Mouse (Mus musculus): ENCODE data around the gene Gm44511. TPM values are rescaled to one million over a fixed set of nuclear protein-coding genes. Genes with fewer than 3 reads are reported as not detected.

Gm44511 gene
- total and polyA plus RNA-seq, 3 experiments = not detected

DNA sequence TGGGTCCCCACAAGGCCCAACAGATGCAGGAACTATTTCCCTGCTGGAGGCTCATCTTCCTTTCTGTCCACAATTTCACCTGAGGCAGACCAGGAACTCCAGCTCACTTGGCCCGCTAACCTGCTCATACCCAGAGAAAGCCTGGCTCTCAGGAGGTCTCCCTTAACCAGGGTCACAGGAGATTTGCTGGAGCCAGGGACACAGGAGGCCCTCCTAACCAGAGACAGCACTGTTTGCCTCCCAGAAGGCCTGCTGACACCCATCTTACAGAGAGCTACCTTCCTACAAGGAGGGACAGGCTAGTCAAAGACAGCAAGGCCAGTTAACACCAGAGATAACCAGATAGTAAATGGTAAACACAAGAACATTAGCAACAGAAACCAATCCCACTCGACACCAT is 31.9 kb upstream of the Gm44511 start:
- Histone ChIP-seq H3K9me3 (replicated peaks; ENCODE audit: insufficient read depth, low read length) (no peaks in the 10 kb centered on the region), H3K4me3 (ENCODE audit: control insufficient read depth in 1 of 2, insufficient read depth in 1 of 2, low read depth in 2 of 2, low read length in 2 of 2) (no peak overlapping the region), H3K4me1 (ENCODE audit: control insufficient read depth in 1 of 2, insufficient read depth in 2 of 2, low read length in 2 of 2) (peaks cover 0 to 5% of the 10 kb centered on the region in 2 experiments; a peak in 2 of 4 replicates), H3K27ac (ENCODE audit: control insufficient read depth, low read depth, low read length) (no peak overlapping the region), H3K36me3 (ENCODE audit: control insufficient read depth in 1 of 2, insufficient read depth in 2 of 2, low read length in 2 of 2) (peaks cover 0 to 7% of the 10 kb centered on the region in 2 experiments; a peak in 2 of 4 replicates), H3K9ac (ENCODE audit: control insufficient read depth, low read depth, low read length, poor library complexity, severe bottlenecking) (no peak overlapping the region), H3K79me2 (ENCODE audit: control insufficient read depth, insufficient read depth, low read length, poor library complexity) (no peaks in the 10 kb centered on the region), H3K27me3 (ENCODE audit: control insufficient read depth in 1 of 2, insufficient read depth in 2 of 2, low read length in 2 of 2) (no peaks in the 10 kb centered on the region)
- DNase-seq (ENCODE audit: low read depth, low spot score) = no peak
- TF ChIP-seq POLR2A (IDR thresholded peaks at IDR 0.05; ENCODE audit: control insufficient read depth in 1 of 2, insufficient read depth in 1 of 2, low read depth in 1 of 2, low read length in 2 of 2, poor library complexity in 1 of 2) (no peak), ZNF384 (IDR thresholded peaks at IDR 0.05; ENCODE audit: low read depth, low read length) (no peak), ETS1 (IDR thresholded peaks at IDR 0.05; ENCODE audit: low read depth, low read length) (no peak), CHD1 (IDR thresholded peaks at IDR 0.05; ENCODE audit: low read depth, low read length) (no peak), EP300 (IDR thresholded peaks at IDR 0.05; ENCODE audit: low read depth in 1 of 2, low read length in 2 of 2) (no peak), POLR2AphosphoS5 (IDR thresholded peaks at IDR 0.05; ENCODE audit: borderline replicate concordance, low read depth, low read length) (no peak), JUND (IDR thresholded peaks at IDR 0.05; ENCODE audit: low read depth, low read length) (no peak), ELF1 (IDR thresholded peaks at IDR 0.05; ENCODE audit: low read depth, low read length) (no peak), CTCF (IDR thresholded peaks at IDR 0.05 in 2 of 3, conservative IDR thresholded peaks at IDR 0.05 in 1 of 3; ENCODE audit: control insufficient read depth in 1 of 3, insufficient read depth in 1 of 3, low read depth in 2 of 3, low read length in 3 of 3, poor library complexity in 1 of 3, severe bottlenecking in 1 of 3) (no peak), TAL1 (IDR thresholded peaks at IDR 0.05; ENCODE audit: low read length) (no peak), NELFE (IDR thresholded peaks at IDR 0.05; ENCODE audit: low read depth, low read length) (no peak), SMC3 (IDR thresholded peaks at IDR 0.05; ENCODE audit: low read depth, low read length) (no peak), MXI1 (IDR thresholded peaks at IDR 0.05; ENCODE audit: low read depth, low read length) (no peak), GABPA (IDR thresholded peaks at IDR 0.05; ENCODE audit: low read depth, low read length) (no peak), TBP (IDR thresholded peaks at IDR 0.05; ENCODE audit: low read depth, low read length) (no peak), KAT2A (conservative IDR thresholded peaks at IDR 0.05; ENCODE audit: low read depth, low read length) (no peak), RAD21 (IDR thresholded peaks at IDR 0.05; ENCODE audit: low read depth, low read length) (no peak), MAX (IDR thresholded peaks at IDR 0.05; ENCODE audit: low read length) (no peak)

GRCm38 (mm10) chr6:128856250-128856649 is 30.1 kb upstream of the Gm44511 start:
- H3K36me3 ChIP-seq (ENCODE audit: control insufficient read depth in 1 of 2, insufficient read depth in 2 of 2, low read length in 2 of 2) = peaks cover 0 to 7% of the 10 kb centered on the region in 2 experiments; a peak in 2 of 4 replicates
- 0 out of 2 replicates have a peak overlapping the region, but pooled peaks have one; percentile 9 for H3K27ac ChIP-seq (ENCODE audit: control insufficient read depth, low read depth, low read length)
- no peak overlapping the region for H3K9ac ChIP-seq (ENCODE audit: control insufficient read depth, low read depth, low read length, poor library complexity, severe bottlenecking)
- H3K9me3 ChIP-seq (replicated peaks; ENCODE audit: insufficient read depth, low read length) = no peaks in the 10 kb centered on the region
- H3K4me1 ChIP-seq (ENCODE audit: control insufficient read depth in 1 of 2, insufficient read depth in 2 of 2, low read length in 2 of 2) = peaks cover 0 to 5% of the 10 kb centered on the region in 2 experiments; a peak in 2 of 4 replicates
- H3K4me3 ChIP-seq (ENCODE audit: control insufficient read depth in 1 of 2, insufficient read depth in 1 of 2, low read depth in 2 of 2, low read length in 2 of 2) = no peak overlapping the region
- DNase-seq (ENCODE audit: low read depth, low spot score) = peak; percentile 92
- no peaks in the 10 kb centered on the region for H3K27me3 ChIP-seq (ENCODE audit: control insufficient read depth in 1 of 2, insufficient read depth in 2 of 2, low read length in 2 of 2)
- no peaks in the 10 kb centered on the region for H3K79me2 ChIP-seq (ENCODE audit: control insufficient read depth, insufficient read depth, low read length, poor library complexity)
- 0 out of 2 replicates have a peak, but pooled peaks have one; percentile 22 for TF ChIP-seq MYC (IDR thresholded peaks at IDR 0.05; ENCODE audit: low read depth, low read length)
- 0 out of 2 replicates have a peak, but pooled peaks have one; percentile 14 for TF ChIP-seq TCF12 (IDR thresholded peaks at IDR 0.05; ENCODE audit: low read depth, low read length)
- TF ChIP-seq MXI1 (IDR thresholded peaks at IDR 0.05; ENCODE audit: low read depth, low read length) = peak; percentile 57; the same call in 1 of the 2 replicates
- TF ChIP-seq BHLHE40 (IDR thresholded peaks at IDR 0.05; ENCODE audit: borderline replicate concordance, low read depth, low read length) = 0 out of 2 replicates have a peak, but pooled peaks have one; percentile 39
- no peak for TF ChIP-seq ZMIZ1 (IDR thresholded peaks at IDR 0.05; ENCODE audit: low read depth, low read length)
- peak; percentile 86 for TF ChIP-seq MAX (IDR thresholded peaks at IDR 0.05; ENCODE audit: low read length)
- peak; percentile 52 to 53; a peak in 3 of 4 replicates for TF ChIP-seq EP300 (IDR thresholded peaks at IDR 0.05; ENCODE audit: low read depth in 1 of 2, low read length in 2 of 2)
- TF ChIP-seq CTCF (IDR thresholded peaks at IDR 0.05 in 2 of 3, conservative IDR thresholded peaks at IDR 0.05 in 1 of 3; ENCODE audit: control insufficient read depth in 1 of 3, insufficient read depth in 1 of 3, low read depth in 2 of 3, low read length in 3 of 3, poor library complexity in 1 of 3, severe bottlenecking in 1 of 3) = no peak
- peak; percentile 77 for TF ChIP-seq ETS1 (IDR thresholded peaks at IDR 0.05; ENCODE audit: low read depth, low read length)
- TF ChIP-seq SIN3A (IDR thresholded peaks at IDR 0.05; ENCODE audit: low read length) = peak; percentile 60; the same call in 1 of the 2 replicates
- TF ChIP-seq CHD1 (IDR thresholded peaks at IDR 0.05; ENCODE audit: low read depth, low read length) = no peak
- TF ChIP-seq CHD2 (IDR thresholded peaks at IDR 0.05; ENCODE audit: low read length) = no peak
- TF ChIP-seq MYB (IDR thresholded peaks at IDR 0.05; ENCODE audit: low read depth, low read length) = no peak
- TF ChIP-seq MAFK (IDR thresholded peaks at IDR 0.05; ENCODE audit: borderline replicate concordance, low read depth, low read length) = no peak
- no peak for TF ChIP-seq USF2 (IDR thresholded peaks at IDR 0.05; ENCODE audit: borderline replicate concordance in 1 of 2, insufficient read depth in 1 of 2, low read depth in 1 of 2, low read length in 2 of 2)
- peak; percentile 3 for TF ChIP-seq RAD21 (IDR thresholded peaks at IDR 0.05; ENCODE audit: low read depth, low read length)
- no peak for TF ChIP-seq TAL1 (IDR thresholded peaks at IDR 0.05; ENCODE audit: low read length)
- TF ChIP-seq RCOR1 (IDR thresholded peaks at IDR 0.05; ENCODE audit: low read depth, low read length) = peak; percentile 39; the same call in 1 of the 2 replicates
- no peak for TF ChIP-seq GATA1 (IDR thresholded peaks at IDR 0.05; ENCODE audit: low read depth, low read length)
- TF ChIP-seq HCFC1 (IDR thresholded peaks at IDR 0.05; ENCODE audit: low read depth, low read length) = 0 out of 2 replicates have a peak, but pooled peaks have one; percentile 39
- TF ChIP-seq ZNF384 (IDR thresholded peaks at IDR 0.05; ENCODE audit: low read depth, low read length) = 0 out of 2 replicates have a peak, but pooled peaks have one; percentile 63
